Mouse (Mus musculus) spleen, adult 12 weeks (tissue): ENCODE measurements around the gene Brinp1.
"Not testable (repeated sequence)": the region's sequence is repeated elsewhere in the genome, so short reads cannot be mapped to it uniquely, and the experiment has no call there.

Experiments
- DNase-seq: peaks from one replicate; pipeline ENCODE4 v3.0.0; 2022; ENCODE audit warnings: low spot score

Gene Brinp1

GRCm38 (mm10) chr4:68813997-68814396 lies 140.2 kb downstream of the Brinp1 start:
- DNase-seq = not testable (repeated sequence)

- DNase-seq = no peak
These were observed 147.7 kb downstream of the Brinp1 start for GRCm38 (mm10) chr4:68806502-68806901.

GRCm38 (mm10) chr4:68801923-68802855 lies 152.0 kb downstream of the Brinp1 start:
- no peak for DNase-seq

- no peak for DNase-seq
These were observed 164.2 kb downstream of the Brinp1 start for GRCm38 (mm10) chr4:68790003-68790402.

- no peak for DNase-seq
These were observed 165.7 kb downstream of the Brinp1 start for GRCm38 (mm10) chr4:68788477-68788999.

- DNase-seq = no peak
These were observed 166.6 kb downstream of the Brinp1 start for GRCm38 (mm10) chr4:68787642-68788041.

- no peak for DNase-seq
These were observed 185.9 kb downstream of the Brinp1 start for GRCm38 (mm10) chr4:68768256-68768655.

- no peak for DNase-seq
These were observed 186.8 kb downstream of the Brinp1 start for GRCm38 (mm10) chr4:68767393-68767792.

- no peak for DNase-seq
These were observed 188.2 kb downstream of the Brinp1 start for GRCm38 (mm10) chr4:68765772-68766573.

GRCm38 (mm10) chr4:68764937-68765336 lies 189.3 kb downstream of the Brinp1 start:
- DNase-seq = no peak

- DNase-seq = no peak
These were observed 233.2 kb downstream of the Brinp1 start for GRCm38 (mm10) chr4:68720983-68721382.
